Mouse (Mus musculus) cerebellum, postnatal 10 days (tissue): ENCODE data around the gene Creb3.

Source experiments
- DNase-seq, 2 experiments: peaks; one replicate each; pipeline ENCODE4 v3.0.0; 2021; ENCODE audit warnings: mixed read lengths in 2 of 2

Gene Creb3

GRCm38 (mm10) chr4:43558028-43558630 lies 4.0 kb upstream of the Creb3 start:
- no peak for DNase-seq

DNA sequence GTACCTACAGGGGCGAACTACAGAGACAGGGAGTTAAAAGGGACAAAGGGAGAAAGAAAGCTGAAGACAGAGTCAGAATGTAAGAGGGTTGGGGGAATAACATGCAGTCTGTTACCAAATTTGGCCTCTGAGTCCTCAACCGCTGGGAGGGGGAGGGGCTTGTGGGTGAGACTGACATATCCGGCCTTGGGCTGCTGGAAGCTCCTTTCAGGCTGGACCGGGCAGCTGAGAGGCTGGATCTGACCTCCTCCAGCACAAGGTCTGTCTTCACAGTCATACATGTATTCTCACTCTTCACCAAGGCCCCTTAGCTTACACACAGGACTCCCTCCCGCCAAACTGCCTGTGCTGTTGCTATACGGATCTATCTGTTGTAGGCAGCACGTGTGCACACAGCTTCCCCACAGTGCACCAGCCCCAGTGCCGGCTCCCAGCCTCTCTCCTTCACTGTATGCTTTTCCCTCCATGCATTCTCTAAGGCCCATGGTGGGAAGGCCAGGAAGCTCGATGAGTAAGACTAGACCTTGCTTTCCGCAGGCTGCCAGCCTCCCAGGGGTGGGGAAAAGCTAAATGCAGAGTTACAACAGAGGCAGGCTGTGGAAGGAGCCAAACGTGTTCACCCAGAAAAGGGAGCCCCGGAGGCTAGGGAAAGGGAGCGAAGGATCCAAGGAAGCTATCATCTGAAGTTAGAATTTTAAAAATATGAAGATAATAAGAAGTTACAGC lies 3.3 kb upstream of the Creb3 start:
- peak; percentile 36 to 50 for DNase-seq

DNA sequence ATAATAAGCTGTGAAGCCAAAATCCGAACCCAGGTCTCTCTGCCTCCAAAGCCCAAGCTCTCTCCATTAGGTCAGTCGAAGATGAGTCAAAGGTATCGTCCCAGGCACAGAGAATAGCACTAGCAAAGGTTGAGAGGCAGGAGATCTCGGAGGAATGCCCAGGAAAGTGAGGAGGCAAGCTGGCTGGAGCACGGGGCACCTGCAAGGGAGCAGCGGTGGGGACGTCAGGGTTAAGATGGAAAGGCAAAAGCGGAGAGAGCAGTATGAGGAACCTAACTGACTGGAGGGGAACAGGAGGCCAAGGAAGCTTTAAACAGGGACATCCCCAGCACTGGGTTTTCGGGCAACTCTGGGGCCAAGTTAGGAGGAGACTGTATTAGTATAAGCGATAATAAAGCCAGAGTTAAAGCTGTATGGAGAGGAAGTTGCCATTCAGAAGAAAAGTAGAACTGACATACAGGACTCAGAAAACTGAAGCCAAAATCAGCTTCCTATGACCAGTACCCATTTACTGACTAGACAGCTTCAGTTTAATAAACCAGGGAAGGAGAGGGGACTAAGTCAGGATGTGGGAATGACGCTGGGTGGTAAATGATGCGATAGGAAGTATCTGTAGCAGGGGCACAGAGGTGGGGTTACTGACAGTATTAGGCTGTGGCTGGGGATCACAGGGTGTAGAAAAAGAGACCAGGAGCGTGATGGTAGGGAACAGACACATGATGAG lies 2.5 kb upstream of the Creb3 start:
- no peak for DNase-seq

DNA sequence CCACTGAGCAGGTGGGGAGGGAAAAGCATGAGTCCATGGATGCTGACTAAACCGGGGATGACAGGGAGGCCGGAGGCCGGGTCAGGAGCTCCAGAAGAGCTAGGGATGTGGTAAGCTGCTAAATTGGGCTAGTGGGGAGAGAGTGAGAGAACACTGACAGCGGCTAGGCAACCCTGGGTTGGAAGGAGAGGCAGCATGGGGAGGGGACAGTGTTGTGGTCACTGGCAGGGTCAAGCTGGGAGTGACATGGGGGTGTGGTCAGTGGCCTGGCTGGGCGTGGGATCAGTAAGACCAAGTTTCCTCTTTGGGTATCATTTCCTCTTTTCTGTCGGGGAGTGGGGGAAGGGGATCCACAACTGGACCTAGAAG lies 1.9 kb upstream of the Creb3 start:
- DNase-seq, result no peak

DNA sequence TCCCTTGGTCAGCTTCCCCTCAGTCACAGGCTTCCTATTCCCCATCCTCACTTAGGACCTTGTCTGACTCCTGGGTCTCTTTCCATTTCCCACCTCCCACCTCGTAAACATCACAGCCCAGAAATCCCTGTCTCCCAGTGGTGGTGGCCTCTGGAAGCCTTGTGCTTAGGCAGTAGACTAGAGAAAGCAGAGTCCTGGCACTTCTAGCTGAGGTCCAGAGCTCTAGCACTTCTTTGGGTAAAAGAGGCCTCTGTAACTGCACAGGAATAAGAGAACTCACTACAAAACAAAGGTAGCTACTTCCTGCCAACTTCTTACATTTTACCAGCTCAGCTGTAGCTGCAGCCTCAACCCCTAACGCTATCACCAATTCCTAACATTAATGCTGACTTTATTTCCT lies 1.2 kb upstream of the Creb3 start:
- no peak for DNase-seq

- DNase-seq, result no peak
These were observed 616 bp upstream of the Creb3 start for GRCm38 (mm10) chr4:43561436-43561996.

DNA sequence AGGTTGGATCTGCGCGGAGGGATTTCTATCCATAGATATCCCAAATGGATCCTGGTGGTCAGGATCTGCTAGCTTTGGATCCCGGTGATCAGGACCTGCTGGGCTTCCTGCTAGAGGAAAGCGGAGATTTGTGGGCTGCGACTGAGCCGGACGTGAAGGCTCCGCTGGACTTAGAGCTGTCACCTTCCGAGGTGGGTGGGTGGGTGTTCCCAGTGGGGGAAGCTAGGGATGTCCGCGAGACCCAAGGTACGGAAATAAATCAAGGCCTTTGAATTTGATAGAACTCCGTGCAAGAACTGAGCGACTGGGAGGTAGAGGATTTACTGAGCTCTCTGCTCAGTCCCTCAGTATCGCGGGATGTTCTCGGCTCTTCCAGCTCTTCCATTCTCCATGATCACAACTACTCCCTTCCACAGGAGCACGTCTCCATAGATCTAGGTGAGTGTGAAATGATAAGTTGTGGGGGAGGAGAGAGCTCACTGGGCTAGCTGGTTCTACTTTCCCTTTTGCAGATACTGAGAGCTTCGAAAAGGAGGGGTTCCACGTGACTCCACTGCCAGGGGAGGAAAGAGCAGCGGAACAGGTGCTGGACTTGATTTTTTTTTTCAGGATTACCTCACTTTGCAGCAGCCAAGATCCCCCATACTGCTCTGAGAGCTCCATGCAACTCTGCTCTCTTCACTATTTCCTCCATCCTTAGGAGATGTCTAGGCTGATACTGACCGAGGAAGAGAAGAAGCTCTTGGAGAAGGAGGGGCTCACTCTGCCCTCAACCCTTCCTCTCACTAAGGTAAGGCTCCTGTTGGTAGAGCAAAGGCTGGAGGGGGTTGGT lies 853 bp downstream of the Creb3 start:
- DNase-seq, result no peak

DNA sequence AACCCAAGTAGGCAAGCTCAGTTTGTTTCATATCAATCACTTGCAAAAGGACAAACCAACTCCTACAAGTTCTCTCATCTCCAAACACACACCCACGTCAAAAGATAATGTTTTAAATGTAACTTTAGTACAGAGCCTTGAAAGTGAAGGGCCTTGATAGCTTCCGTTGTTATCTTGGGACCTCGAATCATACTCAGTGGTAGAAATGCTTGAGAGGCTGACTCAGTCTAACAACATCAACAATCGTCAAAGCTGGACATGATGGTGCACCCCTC lies 1.4 kb downstream of the Creb3 start:
- DNase-seq, result no peak

GRCm38 (mm10) chr4:43564231-43564630 lies 2.1 kb downstream of the Creb3 start:
- DNase-seq, result peak in 1 of 2 experiments; percentile 63

DNA sequence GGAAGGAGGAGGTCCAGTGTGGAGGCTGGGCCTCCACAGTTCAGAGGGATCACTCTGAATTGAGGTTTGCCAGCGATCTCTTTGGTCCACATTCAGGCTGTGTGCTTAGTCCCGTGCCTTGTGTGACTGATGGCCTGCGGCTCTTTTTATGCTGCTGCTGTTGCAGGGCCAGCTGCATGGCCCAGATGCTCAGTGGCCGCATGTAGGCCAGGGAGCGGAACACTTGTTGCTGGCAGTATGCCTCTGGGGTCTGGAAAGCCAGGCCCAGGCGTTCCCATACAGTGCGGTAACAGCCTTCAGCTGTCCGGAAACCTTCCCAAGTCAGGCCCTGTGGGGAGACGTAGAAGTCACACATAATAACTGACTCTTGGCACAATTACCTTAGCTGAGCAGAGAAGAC lies 5.0 kb downstream of the Creb3 start:
- DNase-seq, result no peak

DNA sequence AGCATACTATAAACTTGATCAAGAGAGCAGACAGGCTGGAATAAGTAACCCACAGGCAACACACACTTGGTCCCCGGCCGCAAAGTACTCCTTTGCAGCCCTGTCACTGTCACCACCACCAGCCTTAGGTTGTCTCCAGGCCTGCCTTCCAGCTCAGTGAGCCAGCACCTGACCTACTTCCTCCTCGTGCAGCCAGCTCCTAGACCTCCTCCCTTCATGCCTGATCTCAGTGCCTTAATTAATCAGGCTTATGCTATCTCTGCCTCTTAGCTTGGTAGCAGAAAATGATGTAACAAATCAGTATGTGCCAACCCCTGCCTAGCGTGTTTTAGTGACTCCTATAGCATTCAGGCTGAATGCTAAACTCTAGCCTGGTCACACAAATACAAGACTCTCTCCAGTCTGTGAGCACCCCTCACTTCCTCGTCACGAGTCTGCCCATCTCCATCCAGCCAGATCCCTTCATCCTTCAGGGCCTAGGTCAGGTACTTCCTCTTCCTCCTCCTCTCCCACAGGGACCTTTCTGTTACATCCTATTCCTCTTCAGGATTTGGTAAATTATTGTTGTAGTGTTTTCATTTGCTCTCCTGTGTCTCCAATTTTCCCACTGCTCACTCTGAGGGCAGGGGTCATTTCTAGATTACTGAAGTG lies 9.4 kb downstream of the Creb3 start:
- DNase-seq, result no peak

- no peak for DNase-seq
These were observed 11.4 kb downstream of the Creb3 start for GRCm38 (mm10) chr4:43573561-43573960.

GRCm38 (mm10) chr4:43575356-43575755 lies 13.2 kb downstream of the Creb3 start:
- DNase-seq, result no peak

GRCm38 (mm10) chr4:43577237-43577881 lies 15.2 kb downstream of the Creb3 start:
- DNase-seq, result no peak

- DNase-seq, result peak; percentile 90
These were observed 16.5 kb downstream of the Creb3 start, which contains the start of the genes Rgp1 and Gba2 for GRCm38 (mm10) chr4:43578376-43579204. Rgp1 (plus strand) TSS chr4:43578715. Gba2 (minus strand) TSS chr4:43578873.

DNA sequence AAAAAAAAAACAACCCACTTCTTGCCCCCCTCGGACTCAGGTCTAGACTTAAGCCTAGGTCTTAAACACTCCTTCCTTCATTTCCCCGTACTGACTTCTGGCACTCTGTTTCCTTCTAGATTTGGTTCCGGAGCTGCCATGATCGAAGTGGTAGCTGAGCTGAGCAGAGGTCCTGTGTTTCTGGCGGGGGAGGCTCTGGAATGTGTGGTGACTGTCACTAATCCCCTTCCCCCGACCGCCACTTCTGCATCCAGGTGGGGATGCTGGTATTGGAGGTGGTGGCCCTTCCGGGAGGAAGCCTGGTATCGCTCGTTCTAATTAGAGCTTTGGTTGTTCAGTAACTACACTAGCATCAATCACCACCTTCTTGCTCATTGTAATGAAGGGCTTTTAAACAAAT lies 17.1 kb downstream of the Creb3 start:
- peak in 1 of 2 experiments; percentile 38 for DNase-seq

DNA sequence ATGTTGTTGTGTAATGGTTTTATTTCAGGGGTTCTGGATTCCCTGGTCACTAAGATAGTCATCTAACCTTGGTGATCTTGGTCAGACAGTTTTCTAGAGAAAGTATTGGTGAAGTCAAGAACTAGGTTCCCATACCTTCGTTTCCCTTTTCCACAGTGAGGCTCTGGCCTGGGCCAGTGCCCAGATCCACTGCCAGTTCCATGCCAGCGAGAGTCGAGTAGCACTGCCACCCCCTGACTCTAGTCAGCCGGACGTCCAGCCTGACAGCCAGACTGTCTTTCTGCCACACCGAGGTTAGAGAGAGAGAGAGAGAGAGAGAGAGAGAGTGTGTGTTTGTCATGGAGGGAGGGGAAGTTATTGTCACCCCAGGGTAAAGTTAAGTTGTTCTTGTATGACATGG lies 17.6 kb downstream of the Creb3 start:
- peak; percentile 45 to 54 for DNase-seq

DNA sequence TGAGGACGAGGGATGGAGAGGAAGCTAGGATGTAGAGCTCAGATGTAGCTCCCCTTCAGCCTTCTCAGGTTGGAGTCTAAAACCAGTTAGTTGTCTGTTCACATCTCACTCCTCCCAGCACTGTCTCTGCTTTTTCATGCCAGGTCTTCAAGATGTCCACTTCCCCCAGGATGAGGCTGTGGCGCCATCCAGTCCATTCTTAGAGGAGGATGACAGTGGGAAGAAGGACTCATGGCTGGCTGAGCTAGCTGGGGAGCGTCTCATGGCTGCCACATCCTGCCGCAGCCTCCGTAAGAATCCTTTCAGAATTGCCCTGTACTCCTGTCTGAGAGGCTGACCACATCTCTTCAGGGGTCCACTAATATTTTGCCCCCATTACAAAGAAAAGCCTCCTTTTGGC lies 18.6 kb downstream of the Creb3 start:
- DNase-seq, result no peak

DNA sequence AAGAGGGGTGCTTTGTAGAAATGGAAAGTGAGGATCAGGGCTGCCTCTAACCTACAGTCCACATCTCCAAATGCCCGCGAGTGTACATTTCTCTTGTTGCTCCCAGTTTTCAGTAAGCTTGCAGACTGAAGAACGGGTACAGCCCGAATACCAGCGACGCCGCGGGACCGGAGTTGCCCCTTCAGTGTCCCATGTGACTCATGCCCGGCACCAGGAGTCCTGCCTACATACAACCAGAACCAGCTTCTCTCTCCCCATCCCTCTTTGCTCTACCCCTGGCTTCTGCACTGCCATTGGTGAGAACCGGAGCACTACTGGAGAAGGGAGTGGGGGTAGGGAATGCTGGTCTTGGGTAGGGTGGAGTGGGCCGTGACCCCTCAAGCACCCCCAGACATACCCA lies 19.2 kb downstream of the Creb3 start:
- DNase-seq, result no peak

GRCm38 (mm10) chr4:43582241-43582640 lies 20.1 kb downstream of the Creb3 start:
- DNase-seq, result no peak

DNA sequence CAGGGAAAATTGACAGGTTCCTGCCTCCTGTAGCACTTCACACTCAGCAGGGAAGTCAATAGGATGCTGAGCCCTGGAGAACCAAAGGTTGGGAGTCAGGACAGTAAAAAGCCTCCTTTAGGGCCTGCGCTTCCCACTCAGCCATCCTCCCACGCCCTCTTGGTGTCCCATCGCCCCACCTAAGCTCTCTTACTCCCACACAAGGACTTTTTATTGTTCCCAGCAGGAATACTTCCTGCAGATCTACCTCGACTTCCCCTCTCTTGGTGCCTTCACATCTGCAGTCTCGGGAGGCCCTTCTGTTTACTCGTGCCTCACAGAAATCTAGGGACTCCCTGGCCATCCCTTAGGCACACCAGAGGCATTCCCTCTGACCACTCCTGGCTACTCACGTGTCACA lies 21.3 kb downstream of the Creb3 start:
- no peak for DNase-seq
